Mouse (Mus musculus) embryonic facial prominence, embryonic 10.5 days (tissue): ENCODE results near the gene Slc16a11. TPM values are rescaled to one million over a fixed set of nuclear protein-coding genes. Genes with fewer than 3 reads are reported as not detected.
A peak's percentile ranks its signal among the peaks of the same experiment; 100 is the strongest.

ENCODE experiments used
- DNase-seq: peaks from one replicate; pipeline ENCODE4 v3.0.0-alpha.2; 2017; ENCODE audit warnings: low spot score
- H3K27ac ChIP-seq: fragments of 300-500 bp; sonication (generic); replicated peaks from 2 replicates; pipeline ENCODE4 v1.5.1; 2016; ENCODE audit warnings: mild to moderate bottlenecking
- H3K27me3 ChIP-seq: fragments of 300-500 bp; sonication (generic); replicated peaks from 2 replicates; pipeline ENCODE4 v1.6.1; 2016; ENCODE audit warnings: low read depth, mild to moderate bottlenecking; ENCODE audit not compliant: poor library complexity, severe bottlenecking
- H3K36me3 ChIP-seq: fragments of 300-500 bp; sonication (generic); replicated peaks from 2 replicates; pipeline ENCODE4 v1.6.1; 2016; ENCODE audit warnings: mild to moderate bottlenecking, moderate library complexity
- H3K4me1 ChIP-seq: fragments of 300-500 bp; sonication (generic); 2 replicates; pipeline ENCODE4 v1.6.1; 2016
- H3K4me3 ChIP-seq: fragments of 300-500 bp; sonication (generic); 2 replicates; pipeline ENCODE4 v1.5.1; 2016; ENCODE audit warnings: mild to moderate bottlenecking, moderate library complexity
- H3K9me3 ChIP-seq: fragments of 300-500 bp; sonication (generic); 2 replicates; pipeline ENCODE4 v1.6.1; 2016; ENCODE audit warnings: mild to moderate bottlenecking
- WGBS: fragments of 180-500 bp; shearing (Covaris S2); methylation state at CpG from one replicate; pipeline ENCODE4 v1.1.7; 2016; 5-methylcytosine and 5-hydroxymethylcytosine counted together
- polyA plus RNA-seq: library from polyadenylated mRNA; unstranded; fragments of >200 nt; fragmentation: Nextera tagmentation; extraction: Ambion mirVana; gene quantifications from 2 replicates; pipeline ENCODE4 v1.2.1, GENCODE M21; 2016

Gene Slc16a11
- polyA plus RNA-seq, 1 experiment from 2014 or later = 0.72 TPM

- Histone ChIP-seq H3K4me3 (no peak overlapping the region), H3K9me3 (no peaks in the 10 kb centered on the region), H3K27ac (no peak overlapping the region), H3K27me3 (peaks cover 35% of the 10 kb centered on the region), H3K4me1 (peaks cover 4% of the 10 kb centered on the region), H3K36me3 (no peaks in the 10 kb centered on the region)
- WGBS = 78% methylated on average over 5 of the region's 5 CpGs
- DNase-seq = no peak
These were observed 3.7 kb upstream of the Slc16a11 start for GRCm38 (mm10) chr11:70208778-70209388.

- H3K4me3 ChIP-seq = no peak overlapping the region
- no peak overlapping the region for H3K27ac ChIP-seq
- no peak for DNase-seq
- peaks cover 22% of the 10 kb centered on the region for H3K4me1 ChIP-seq
- 94% methylated on average over 2 of the region's 2 CpGs for WGBS
- H3K27me3 ChIP-seq = peaks cover 50% of the 10 kb centered on the region
- H3K9me3 ChIP-seq = no peaks in the 10 kb centered on the region
- H3K36me3 ChIP-seq = no peaks in the 10 kb centered on the region
These were observed 1.9 kb upstream of the Slc16a11 start for GRCm38 (mm10) chr11:70210681-70211080.

- no peak for DNase-seq
- Histone ChIP-seq H3K27me3 (peaks cover 54% of the 10 kb centered on the region), H3K4me3 (no peak overlapping the region), H3K27ac (no peak overlapping the region), H3K4me1 (peaks cover 22% of the 10 kb centered on the region), H3K36me3 (0 out of 2 replicates have a peak, but pooled peaks cover 2% of the 10 kb centered on the region), H3K9me3 (no peaks in the 10 kb centered on the region)
- WGBS = 81% methylated on average over 6 of the region's 6 CpGs
These were observed 580 bp upstream of the Slc16a11 start for GRCm38 (mm10) chr11:70211972-70212371.

GRCm38 (mm10) chr11:70212896-70213295, 344 bp downstream of the Slc16a11 start:
- H3K9me3 ChIP-seq = no peaks in the 10 kb centered on the region
- H3K4me1 ChIP-seq = peaks cover 22% of the 10 kb centered on the region
- DNase-seq = peak; percentile 59
- peaks cover 63% of the 10 kb centered on the region for H3K27me3 ChIP-seq
- H3K36me3 ChIP-seq = peaks cover 11% of the 10 kb centered on the region
- no peak overlapping the region for H3K27ac ChIP-seq
- WGBS = 16% methylated on average over 9 of the region's 9 CpGs
- no peak overlapping the region for H3K4me3 ChIP-seq

GRCm38 (mm10) chr11:70213736-70214135, 1.2 kb downstream of the Slc16a11 start:
- Histone ChIP-seq H3K36me3 (peaks cover 13% of the 10 kb centered on the region), H3K4me3 (peak overlapping the region; percentile 54), H3K27me3 (peaks cover 71% of the 10 kb centered on the region), H3K27ac (no peak overlapping the region), H3K4me1 (peaks cover 25% of the 10 kb centered on the region), H3K9me3 (no peaks in the 10 kb centered on the region)
- DNase-seq = no peak
- 6% methylated on average over 26 of the region's 26 CpGs for WGBS

DNA sequence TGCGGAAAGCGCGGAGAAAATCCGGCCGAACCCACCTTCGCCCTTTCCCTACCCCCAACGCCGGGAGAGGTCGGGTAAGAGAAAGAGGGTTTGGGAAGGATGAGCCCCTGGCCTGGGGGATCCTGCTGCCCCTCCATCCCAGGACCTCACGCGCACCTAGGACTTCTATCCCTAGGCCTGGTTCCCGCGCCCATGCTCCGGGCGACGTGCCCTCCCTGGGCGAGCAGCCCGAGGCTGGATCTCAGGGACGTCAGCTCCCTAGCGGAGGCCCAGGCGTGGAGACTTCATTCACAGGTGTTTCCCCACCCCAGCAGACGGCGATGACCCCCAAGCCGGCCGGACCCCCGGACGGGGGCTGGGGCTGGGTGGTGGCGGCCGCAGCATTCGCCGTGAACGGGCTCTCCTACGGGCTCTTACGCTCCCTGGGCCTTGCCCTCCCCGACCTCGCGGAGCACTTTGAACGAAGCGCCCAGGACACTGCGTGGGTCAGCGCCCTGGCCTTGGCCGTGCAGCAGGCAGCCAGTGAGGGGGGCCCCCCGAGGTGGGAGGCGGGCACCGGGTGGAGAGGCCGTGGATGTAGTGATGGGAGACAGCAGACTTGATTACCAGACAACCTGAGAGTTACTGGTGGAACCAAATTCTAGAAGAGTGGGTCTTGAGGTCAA, 1.8 kb downstream of the Slc16a11 start:
- DNase-seq = peak; percentile 52
- under 1% methylated on average over 46 of the region's 46 CpGs for WGBS
- H3K27ac ChIP-seq = 0 out of 2 replicates have a peak overlapping the region, but pooled peaks have one; percentile 26
- no peaks in the 10 kb centered on the region for H3K9me3 ChIP-seq
- H3K4me3 ChIP-seq = peak overlapping the region; percentile 54
- peaks cover 13% of the 10 kb centered on the region for H3K36me3 ChIP-seq
- peaks cover 31% of the 10 kb centered on the region for H3K4me1 ChIP-seq
- peaks cover 76% of the 10 kb centered on the region for H3K27me3 ChIP-seq

DNA sequence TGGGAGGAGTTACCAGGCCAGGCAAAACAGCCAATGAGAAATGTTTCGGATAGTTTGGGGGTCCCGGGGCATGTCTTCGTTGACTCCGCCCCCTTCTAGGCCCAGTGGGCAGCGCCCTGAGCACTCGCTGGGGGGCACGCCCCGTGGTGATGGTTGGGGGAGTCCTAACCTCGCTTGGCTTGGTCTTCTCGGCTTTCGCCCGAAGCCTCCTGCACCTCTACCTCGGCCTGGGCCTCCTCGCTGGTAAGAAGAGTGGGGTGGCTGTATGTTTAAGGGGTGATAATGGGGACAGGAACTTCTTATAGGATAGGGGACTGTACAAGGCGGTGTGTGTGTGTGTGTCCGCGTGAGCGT, 2.3 kb downstream of the Slc16a11 start:
- 7% methylated on average over 18 of the region's 18 CpGs for WGBS
- peaks cover 35% of the 10 kb centered on the region for H3K4me1 ChIP-seq
- H3K36me3 ChIP-seq = peaks cover 13% of the 10 kb centered on the region
- H3K27me3 ChIP-seq = peaks cover 82% of the 10 kb centered on the region
- peak overlapping the region; percentile 54 for H3K4me3 ChIP-seq
- no peak overlapping the region for H3K27ac ChIP-seq
- H3K9me3 ChIP-seq = no peaks in the 10 kb centered on the region
- DNase-seq = no peak

GRCm38 (mm10) chr11:70215301-70215700, 2.7 kb downstream of the Slc16a11 start:
- Histone ChIP-seq H3K27ac (no peak overlapping the region; the same call in 1 of the 2 replicates), H3K9me3 (no peaks in the 10 kb centered on the region), H3K36me3 (peaks cover 13% of the 10 kb centered on the region), H3K4me1 (peaks cover 40% of the 10 kb centered on the region), H3K4me3 (peak overlapping the region; percentile 54), H3K27me3 (peaks cover 86% of the 10 kb centered on the region)
- DNase-seq = no peak
- WGBS = 12% methylated on average over 22 of the region's 22 CpGs

- H3K4me3 ChIP-seq = no peak overlapping the region; the same call in 1 of the 2 replicates
- no peak for DNase-seq
- no peaks in the 10 kb centered on the region for H3K9me3 ChIP-seq
- no peak overlapping the region for H3K27ac ChIP-seq
- whole genome bisulfite sequencing = 54% methylated on average over 3 of the region's 3 CpGs
- H3K27me3 ChIP-seq = peaks cover 87% of the 10 kb centered on the region
- H3K4me1 ChIP-seq = peaks cover 47% of the 10 kb centered on the region
- H3K36me3 ChIP-seq = peaks cover 13% of the 10 kb centered on the region
These were observed 3.6 kb downstream of the Slc16a11 start for GRCm38 (mm10) chr11:70216103-70216502.

DNA sequence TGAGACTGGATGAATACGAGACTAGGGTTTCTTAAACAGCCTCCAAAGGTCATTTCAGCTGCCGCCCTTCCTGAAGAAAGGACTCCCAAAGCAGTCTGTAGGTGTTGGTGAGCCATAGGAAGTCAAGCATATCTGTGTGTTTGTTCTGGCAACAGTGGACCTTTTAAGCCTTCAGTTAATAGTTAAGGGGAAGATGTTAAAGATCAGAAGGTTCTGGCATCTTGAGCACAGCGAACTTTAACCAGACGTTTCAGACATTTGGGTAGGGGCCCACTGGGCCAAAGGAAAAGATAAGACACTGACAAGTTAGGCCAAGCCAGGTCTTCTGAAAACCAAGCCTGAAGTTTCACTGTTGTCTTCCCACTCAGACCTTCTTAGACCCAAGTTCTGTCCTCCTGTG, 5.5 kb downstream of the Slc16a11 start:
- no peak for DNase-seq
- H3K9me3 ChIP-seq = no peaks in the 10 kb centered on the region
- no peak overlapping the region for H3K27ac ChIP-seq
- peaks cover 89% of the 10 kb centered on the region for H3K27me3 ChIP-seq
- WGBS = 89% methylated on average over 4 of the region's 4 CpGs
- H3K36me3 ChIP-seq = peaks cover 13% of the 10 kb centered on the region
- H3K4me3 ChIP-seq = no peak overlapping the region
- H3K4me1 ChIP-seq = peaks cover 61% of the 10 kb centered on the region

GRCm38 (mm10) chr11:70218741-70219470, 6.4 kb downstream of the Slc16a11 start:
- DNase-seq = no peak
- peak overlapping the region; percentile 16; the same call in 1 of the 2 replicates for H3K4me3 ChIP-seq
- H3K4me1 ChIP-seq = peaks cover 58% of the 10 kb centered on the region
- WGBS = 92% methylated on average over 15 of the region's 15 CpGs
- peaks cover 13% of the 10 kb centered on the region for H3K36me3 ChIP-seq
- peaks cover 87% of the 10 kb centered on the region for H3K27me3 ChIP-seq
- no peak overlapping the region for H3K27ac ChIP-seq
- no peaks in the 10 kb centered on the region for H3K9me3 ChIP-seq

DNA sequence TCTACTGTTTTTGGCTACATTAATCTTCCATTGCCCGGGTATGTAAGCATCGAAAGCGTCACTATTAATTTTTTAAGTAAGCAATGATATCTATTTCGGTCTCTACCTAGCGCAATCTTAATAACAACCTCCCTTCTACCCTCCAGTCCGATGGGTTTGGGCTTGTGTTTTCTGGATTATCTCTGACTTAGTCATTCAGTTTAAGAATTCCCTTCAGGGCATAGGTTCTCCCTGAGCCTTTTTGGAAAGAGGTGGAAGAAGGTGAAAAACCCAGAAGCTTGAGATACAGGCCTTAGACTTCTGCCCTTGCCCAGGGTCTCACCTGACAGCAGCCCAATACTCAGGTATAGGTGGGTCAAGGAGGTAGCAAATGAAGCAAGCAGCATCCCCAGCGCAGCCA, 7.3 kb downstream of the Slc16a11 start:
- H3K4me1 ChIP-seq = peaks cover 48% of the 10 kb centered on the region
- H3K4me3 ChIP-seq = peak overlapping the region; percentile 68
- no peak for DNase-seq
- peak overlapping the region; percentile 88 for H3K27ac ChIP-seq
- peaks cover 13% of the 10 kb centered on the region for H3K36me3 ChIP-seq
- peaks cover 87% of the 10 kb centered on the region for H3K27me3 ChIP-seq
- no peaks in the 10 kb centered on the region for H3K9me3 ChIP-seq
- 57% methylated on average over 7 of the region's 7 CpGs for WGBS
